Mouse (Mus musculus) small intestine, adult 2 months (tissue): ENCODE results near the gene Igsf21.

ENCODE experiments used
- CTCF ChIP-seq: fragments of 200-500 bp; IDR thresholded peaks from 2 replicates; pipeline ENCODE4 v1.5.1; 2012; ENCODE audit warnings: low read depth, mild to moderate bottlenecking, control low read depth, inconsistent platforms, low read length, moderate library complexity, mixed read lengths; ENCODE audit not compliant: insufficient replicate concordance, insufficient read length; ENCODE audit errors: extremely low read depth
- POLR2A ChIP-seq: fragments of 200-500 bp; IDR thresholded peaks from 2 replicates; pipeline ENCODE4 v1.6.1; 2012; ENCODE audit warnings: low read depth, mild to moderate bottlenecking, control low read depth, inconsistent platforms, low read length, moderate library complexity

GRCm38 (mm10) chr4:140218853-140219852 lies 27.4 kb downstream of the Igsf21 start:
- no peak for TF ChIP-seq CTCF
- no peak for TF ChIP-seq POLR2A
